Mouse (Mus musculus): ENCODE data around the gene Kcnn3.

The Kcnn3 gene

GRCm38 (mm10) chr3:89519894-89520293, at the start of gene Kcnn3:
TSS of gene Kcnn3 (plus strand) at chr3:89520164.
- ChIA-PET POLR2A (interaction anchor here in 3 of 4 experiments (0.6 to 2.2 kb wide), 27 partner anchors 8 to 966 kb away, joined by 3 to 14 read pairs (median 4); partner anchors contain the start of genes Pbxip1 (in 2 of the 3) and Ube2q1 (in 1 of the 3)), CTCF (interaction anchor here (0.5 to 2.7 kb wide), 16 partner anchors 9 to 1103 kb away, joined by 3 to 12 read pairs (median 4); partner anchors contain the start of genes Adam15 (in 1 of the 4) and Ube2q1 (in 1 of the 4))

GRCm38 (mm10) chr3:89472280-89472679, 47.7 kb upstream of the Kcnn3 start:
- POLR2A ChIA-PET: interaction anchor here in 3 of 4 experiments (0.6 to 1.3 kb wide), 5 partner anchors 12 to 115 kb away, joined by 3 to 4 read pairs (median 4); partner anchors contain the start of gene Pbxip1 (in 1 of the 3)

DNA sequence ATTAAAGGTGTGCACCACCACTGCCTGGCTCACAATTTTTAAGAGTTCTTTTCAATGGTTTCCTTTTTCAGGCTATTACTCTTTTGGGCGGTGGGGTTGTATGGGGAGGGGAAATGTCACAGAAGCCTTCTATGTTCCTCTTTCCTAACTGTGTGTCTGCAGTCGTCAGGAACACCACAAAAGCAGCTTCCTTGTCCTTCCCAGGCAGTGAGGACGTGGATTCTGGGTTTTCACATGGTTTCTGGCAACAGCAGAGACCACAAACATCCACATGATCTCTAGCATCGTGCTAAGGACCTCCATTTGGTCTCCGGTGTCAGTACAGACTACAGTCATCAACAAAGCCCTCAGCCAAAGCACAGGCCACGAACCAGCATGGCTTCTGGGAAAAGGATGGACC, 46.1 kb upstream of the Kcnn3 start:
- CTCF ChIA-PET: interaction anchor here in 2 of 4 experiments (0.6 to 0.9 kb wide), 3 partner anchors 18 to 427 kb away, joined by 3 to 5 read pairs (median 4); partner anchors contain the start of gene Shc1 (in 1 of the 2)
- POLR2A ChIA-PET: no interaction called here

More at GRCm38 (mm10) chr3:89472280-89472679, 47.7 kb upstream of the Kcnn3 start:
- CTCF ChIA-PET: interaction anchor here in 2 of 4 experiments (0.6 to 1.2 kb wide), 6 partner anchors 9 to 23 kb away, joined by 3 to 9 read pairs (median 4); no protein-coding TSS in a partner anchor

GRCm38 (mm10) chr3:89479055-89479454, 40.9 kb upstream of the Kcnn3 start:
- CTCF ChIA-PET: interaction anchor here in 3 of 4 experiments (0.5 to 0.8 kb wide), 3 partner anchors 13 to 379 kb away, joined by 3 to 4 read pairs (median 3); no protein-coding TSS in a partner anchor
- POLR2A ChIA-PET: interaction anchor here in 1 of 4 experiments (1.2 kb wide), 1 partner anchor 20 kb away, joined by 3 read pairs; no protein-coding TSS in a partner anchor

- ChIA-PET CTCF (interaction anchor here (0.5 to 3.0 kb wide), 100 partner anchors 9 to 1521 kb away, joined by 3 to 81 read pairs (median 4); partner anchors contain the start of genes Pmvk (in 3 of the 4), Adam15 (in 2 of the 4), Efna1 (in 1 of the 4) and Efna3 (in 1 of the 4)), POLR2A (interaction anchor here (0.6 to 3.0 kb wide), 36 partner anchors 11 to 332 kb away, joined by 3 to 18 read pairs (median 4); partner anchors contain the start of genes Adam15 (in 1 of the 4), Cks1b (in 1 of the 4), Flad1 (in 1 of the 4) and Pbxip1 (in 1 of the 4))
Observed at GRCm38 (mm10) chr3:89481488-89481887, 38.5 kb upstream of the Kcnn3 start.

DNA sequence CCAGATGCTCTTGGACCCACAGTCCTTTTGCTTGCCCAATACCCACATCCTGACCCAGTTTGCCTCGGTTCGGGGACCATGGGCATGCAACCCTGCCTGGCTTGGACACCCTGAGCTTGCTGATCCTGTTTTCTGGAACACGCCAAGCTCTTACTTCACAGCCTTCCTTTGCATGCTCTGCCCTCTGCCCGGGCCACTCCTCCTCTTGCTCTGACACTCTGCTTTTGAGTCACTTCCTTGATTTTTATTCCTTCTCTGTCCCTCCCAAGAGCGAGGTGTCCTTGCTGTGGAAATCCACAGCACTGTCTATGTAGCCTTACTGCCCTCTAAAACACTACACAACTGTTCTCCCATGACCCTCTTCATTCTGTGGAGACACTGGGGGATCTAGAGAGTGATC, 37.7 kb upstream of the Kcnn3 start:
- POLR2A ChIA-PET: interaction anchor here (0.6 to 3.0 kb wide), 21 partner anchors 15 to 318 kb away, joined by 3 to 18 read pairs (median 4); partner anchors contain the start of genes Cks1b (in 2 of the 4), Shc1 (in 2 of the 4), Adam15 (in 1 of the 4) and Pbxip1 (in 1 of the 4)
- CTCF ChIA-PET: interaction anchor here (0.5 to 3.0 kb wide), 66 partner anchors 8 to 784 kb away, joined by 3 to 81 read pairs (median 6); partner anchors contain the start of genes Pmvk (in 3 of the 4), Adam15 (in 2 of the 4), Efna1 (in 1 of the 4) and Efna3 (in 1 of the 4)

DNA sequence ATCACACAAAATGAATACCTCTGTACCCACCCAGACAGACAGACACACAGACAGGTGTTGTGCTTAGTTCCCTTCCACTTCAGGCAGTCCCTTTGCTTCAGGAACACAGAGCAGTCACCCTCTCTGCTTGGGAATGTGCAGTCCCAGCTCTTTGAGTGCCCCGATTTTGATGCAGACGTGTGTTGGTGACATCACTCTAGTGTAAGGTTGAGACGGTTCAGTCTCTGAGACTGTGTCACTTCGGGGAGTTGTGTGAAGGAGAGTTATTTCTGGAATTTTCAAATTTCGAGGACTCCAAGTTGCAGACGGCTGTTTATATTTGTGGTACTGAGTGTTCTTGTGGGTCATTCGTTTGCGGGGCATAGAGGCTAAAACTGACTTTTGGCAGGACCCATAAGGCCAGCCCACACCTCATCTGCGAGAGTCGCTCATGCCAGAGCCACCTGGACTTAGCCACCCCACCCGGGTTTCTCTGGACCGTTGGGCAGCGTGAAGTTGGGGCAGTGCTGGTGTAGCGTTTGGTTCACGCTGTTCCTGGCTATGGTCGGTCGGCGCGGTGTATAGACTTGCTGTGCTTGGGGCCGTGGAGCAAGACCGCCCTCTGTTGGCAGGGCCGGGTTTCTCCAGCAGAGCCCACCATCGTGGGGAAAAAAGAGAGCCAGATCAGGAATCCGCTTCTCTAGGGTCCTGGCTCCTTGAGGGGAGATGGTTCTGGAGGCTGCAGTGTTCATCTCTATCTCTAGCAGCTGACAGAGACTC, 35.0 kb upstream of the Kcnn3 start:
- CTCF ChIA-PET: interaction anchor here (0.5 to 3.0 kb wide), 23 partner anchors 15 to 177 kb away, joined by 3 to 34 read pairs (median 4); partner anchors contain the start of gene Pmvk (in 2 of the 4)
- POLR2A ChIA-PET: interaction anchor here in 3 of 4 experiments (0.6 to 1.4 kb wide), 10 partner anchors 19 to 383 kb away, joined by 3 to 14 read pairs (median 4); no protein-coding TSS in a partner anchor

GRCm38 (mm10) chr3:89486111-89486510, 33.9 kb upstream of the Kcnn3 start:
- CTCF ChIA-PET: interaction anchor here (0.5 to 3.0 kb wide), 13 partner anchors 13 to 169 kb away, joined by 3 to 34 read pairs (median 7); partner anchors contain the start of gene Pmvk (in 1 of the 4)
- POLR2A ChIA-PET: interaction anchor here in 3 of 4 experiments (0.6 to 1.8 kb wide), 4 partner anchors 15 to 313 kb away, joined by 3 to 4 read pairs (median 4); partner anchors contain the start of gene Pbxip1 (in 1 of the 3)

DNA sequence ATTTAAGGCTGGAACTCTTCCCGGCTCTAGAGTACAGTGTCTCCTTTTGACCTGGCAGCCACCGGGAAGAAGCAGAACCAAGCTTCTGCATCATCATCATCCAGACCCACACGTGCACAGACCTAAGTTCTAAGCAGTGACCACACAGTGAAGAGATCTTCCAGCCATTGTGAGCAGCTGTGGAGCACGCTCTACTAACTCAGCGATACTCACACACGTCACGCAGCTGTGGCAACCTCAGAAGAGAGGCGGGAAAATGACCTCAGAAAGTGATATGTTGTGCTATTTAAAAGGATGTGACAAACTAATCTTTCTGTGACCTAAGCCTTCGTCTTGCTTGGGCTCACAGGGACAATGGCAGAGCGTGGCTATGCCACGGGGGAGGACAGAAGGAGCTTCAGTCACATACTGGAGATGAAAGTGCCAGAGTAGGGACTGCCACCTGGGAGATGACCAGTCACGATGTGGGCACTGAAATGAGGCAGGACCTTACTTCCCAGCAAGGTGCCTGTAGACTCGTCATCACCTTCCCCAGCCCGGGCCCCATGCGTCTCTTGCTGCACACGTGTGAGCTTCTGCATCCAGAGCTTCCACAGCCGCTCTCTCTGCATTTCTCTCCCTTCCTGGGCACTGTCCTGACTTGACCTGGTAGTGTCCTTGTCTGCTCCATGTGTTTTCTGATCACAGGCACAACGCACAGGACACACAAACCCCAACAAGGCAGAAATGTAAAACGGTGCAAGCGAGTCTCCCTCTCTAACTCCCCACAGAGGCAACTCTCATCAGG, 32.9 kb upstream of the Kcnn3 start:
- ChIA-PET CTCF (interaction anchor here (0.8 to 2.0 kb wide), 9 partner anchors 12 to 203 kb away, joined by 3 to 7 read pairs (median 6); partner anchors contain the start of gene Adam15 (in 1 of the 4)), POLR2A (interaction anchor here (0.5 to 1.8 kb wide), 10 partner anchors 16 to 1290 kb away, joined by 3 to 9 read pairs (median 3); partner anchors contain the start of genes Pbxip1 (in 1 of the 4) and Tpm3 (in 1 of the 4))

GRCm38 (mm10) chr3:89490790-89491189, 29.2 kb upstream of the Kcnn3 start:
- ChIA-PET POLR2A (interaction anchor here in 2 of 4 experiments (0.8 to 1.7 kb wide), 11 partner anchors 18 to 168 kb away, joined by 3 to 5 read pairs (median 3); partner anchors contain the start of gene Efna3 (in 1 of the 2)), CTCF (interaction anchor here (0.7 to 4.2 kb wide), 20 partner anchors 8 to 248 kb away, joined by 3 to 39 read pairs (median 4); partner anchors contain the start of genes Cks1b (in 1 of the 4) and Shc1 (in 1 of the 4))

GRCm38 (mm10) chr3:89491559-89491958, 28.4 kb upstream of the Kcnn3 start:
- ChIA-PET CTCF (interaction anchor here in 3 of 4 experiments (0.9 to 4.2 kb wide), 13 partner anchors 10 to 248 kb away, joined by 3 to 39 read pairs (median 3); partner anchors contain the start of genes Cks1b (in 1 of the 3) and Shc1 (in 1 of the 3)), POLR2A (interaction anchor here in 2 of 4 experiments (0.7 to 1.7 kb wide), 11 partner anchors 12 to 307 kb away, joined by 3 to 5 read pairs (median 3); partner anchors contain the start of gene Efna3 (in 1 of the 2))

GRCm38 (mm10) chr3:89492701-89493151, 27.2 kb upstream of the Kcnn3 start:
- ChIA-PET CTCF (interaction anchor here in 2 of 4 experiments (0.6 to 4.2 kb wide), 4 partner anchors 43 to 296 kb away, joined by 3 to 24 read pairs (median 3); no protein-coding TSS in a partner anchor), POLR2A (interaction anchor here in 1 of 4 experiments (1.2 to 1.7 kb wide), 3 partner anchors 11 to 43 kb away, joined by 3 to 5 read pairs (median 3); no protein-coding TSS in a partner anchor)

DNA sequence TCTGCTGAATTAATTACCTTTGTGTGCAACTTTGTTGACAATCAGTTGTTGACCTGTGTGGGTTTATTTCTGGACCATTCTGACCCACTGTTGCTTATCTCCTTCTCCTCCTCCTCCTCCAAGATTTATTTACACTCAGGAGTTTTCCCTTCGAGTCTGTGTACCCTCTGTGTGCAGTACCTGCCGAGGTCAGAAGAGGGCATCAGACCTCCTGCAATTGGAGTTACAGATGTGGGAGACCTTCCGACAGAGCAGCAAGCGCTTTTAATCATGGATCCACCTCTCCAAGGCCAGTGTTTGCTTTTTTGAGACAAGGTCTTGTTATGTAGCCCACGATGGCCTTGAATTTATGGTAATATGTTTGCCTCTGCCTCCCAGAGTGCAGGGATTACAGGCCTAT, 25.3 kb upstream of the Kcnn3 start:
- ChIA-PET POLR2A (no interaction called here), CTCF (interaction anchor here in 3 of 4 experiments (0.5 to 2.6 kb wide), 7 partner anchors 16 to 318 kb away, joined by 3 to 10 read pairs (median 3); partner anchors contain the start of gene Scamp3 (in 1 of the 3))

DNA sequence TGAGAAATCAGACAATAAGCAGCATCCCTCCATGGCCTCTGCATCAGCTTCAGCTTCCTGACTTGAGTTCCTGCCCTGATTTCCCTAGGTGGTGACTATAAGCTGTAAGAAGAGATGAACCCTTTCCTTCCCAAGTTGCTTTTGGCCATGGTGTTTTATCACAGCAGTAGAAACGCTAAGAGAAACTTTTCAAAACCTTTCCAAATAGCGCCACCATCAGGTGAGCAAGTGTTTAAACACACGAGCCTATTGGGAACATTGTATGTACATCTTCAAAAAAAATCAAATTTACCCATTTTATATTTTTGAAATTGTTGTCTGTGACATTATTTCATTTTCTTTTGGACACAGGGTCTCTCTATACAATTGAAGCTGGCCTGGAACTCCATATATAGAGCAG, 23.6 kb upstream of the Kcnn3 start:
- CTCF ChIA-PET: interaction anchor here (0.7 to 1.5 kb wide), 4 partner anchors 15 to 118 kb away, joined by 3 to 5 read pairs (median 4); no protein-coding TSS in a partner anchor
- POLR2A ChIA-PET: interaction anchor here in 1 of 4 experiments (0.6 to 0.8 kb wide), 2 partner anchors 19 to 39 kb away, joined by 3 to 4 read pairs; no protein-coding TSS in a partner anchor

GRCm38 (mm10) chr3:89499696-89500095, 20.3 kb upstream of the Kcnn3 start:
- CTCF ChIA-PET: interaction anchor here (0.6 to 2.2 kb wide), 13 partner anchors 10 to 359 kb away, joined by 3 to 10 read pairs (median 3); no protein-coding TSS in a partner anchor

GRCm38 (mm10) chr3:89501486-89501885, 18.5 kb upstream of the Kcnn3 start:
- CTCF ChIA-PET: interaction anchor here in 3 of 4 experiments (0.8 to 2.2 kb wide), 4 partner anchors 9 to 271 kb away, joined by 3 to 6 read pairs (median 5); no protein-coding TSS in a partner anchor
- POLR2A ChIA-PET: interaction anchor here in 1 of 4 experiments (1.0 kb wide), 1 partner anchor 10 kb away, joined by 3 read pairs; no protein-coding TSS in a partner anchor

More at GRCm38 (mm10) chr3:89499696-89500095, 20.3 kb upstream of the Kcnn3 start:
- POLR2A ChIA-PET: interaction anchor here (0.6 to 1.5 kb wide), 8 partner anchors 13 to 289 kb away, joined by 3 to 5 read pairs (median 4); partner anchors contain the start of genes Cks1b (in 1 of the 4) and Shc1 (in 1 of the 4)

Measured in embryonic stem cell, embryonic (primary cell).